Mouse (Mus musculus): Measurements from ENCODE around the gene Zfp385c. TPM values are rescaled to one million over a fixed set of nuclear protein-coding genes. Genes with fewer than 3 reads are reported as not detected.
"Not testable (repeated sequence)": the region's sequence is repeated elsewhere in the genome, so short reads cannot be mapped to it uniquely, and the experiment has no call there.

Gene Zfp385c
- polyA plus RNA-seq, 1 experiment, result 0.54 TPM

DNA sequence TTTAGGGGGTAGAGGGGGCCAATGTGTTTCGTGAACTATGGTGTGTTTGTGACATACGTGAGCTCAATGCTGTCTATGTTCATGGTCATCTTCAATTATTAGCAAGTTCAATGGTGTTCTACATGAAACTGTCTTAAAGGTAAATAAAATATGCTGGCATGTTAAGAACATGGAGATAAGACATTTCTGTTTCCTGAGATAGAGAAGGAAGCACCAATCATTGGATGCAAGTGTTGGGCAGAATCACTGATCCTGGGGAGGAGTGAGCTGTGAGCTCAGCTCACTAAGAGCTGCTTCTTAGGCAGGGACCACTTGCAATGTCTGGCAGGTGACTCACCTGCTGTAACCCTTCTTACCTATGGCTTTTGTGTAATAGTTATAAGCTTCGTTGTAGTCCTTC, 90.9 kb downstream of the Zfp385c start:
- no peak for DNase-seq (ENCODE audit: low spot score)

DNA sequence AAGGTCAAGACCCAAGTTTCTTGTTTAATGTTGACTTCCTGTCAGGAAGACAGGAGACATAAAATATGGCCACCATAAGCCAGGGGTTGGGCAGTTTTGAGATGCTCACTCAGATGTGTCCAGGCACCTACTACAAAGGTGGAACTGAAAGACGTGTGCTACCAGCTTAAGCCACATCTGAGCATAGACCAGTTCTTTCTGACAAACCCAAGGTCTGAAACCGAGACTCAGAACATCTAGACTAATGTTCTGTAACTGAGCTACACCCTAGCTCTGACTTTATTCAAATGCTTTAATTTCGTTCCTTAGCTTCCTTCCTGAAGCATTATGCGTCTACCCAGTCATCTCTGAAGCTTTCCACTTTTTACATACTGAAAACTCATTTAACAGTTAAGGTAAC, 94.2 kb downstream of the Zfp385c start:
- no peak for DNase-seq (ENCODE audit: low spot score)

DNA sequence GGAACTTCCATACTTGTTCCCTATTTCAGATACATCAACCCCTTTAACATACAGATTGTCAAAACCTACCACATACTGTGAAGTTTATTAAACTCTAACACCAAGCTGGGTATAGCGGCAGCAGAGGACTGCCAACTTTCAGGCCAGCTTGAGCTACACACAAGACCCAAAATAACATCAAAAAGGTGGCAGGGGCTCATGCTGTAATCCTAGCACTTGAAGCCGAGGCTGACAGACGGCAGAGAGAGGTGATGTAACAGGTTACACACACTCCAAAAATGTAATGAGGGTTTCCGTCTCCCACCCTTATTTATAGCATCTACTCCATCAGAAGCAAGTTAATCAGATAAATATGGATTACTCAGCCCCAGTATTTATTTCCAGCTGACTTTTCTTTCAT, 96.7 kb downstream of the Zfp385c start:
- no peak for DNase-seq (ENCODE audit: low spot score)

DNA sequence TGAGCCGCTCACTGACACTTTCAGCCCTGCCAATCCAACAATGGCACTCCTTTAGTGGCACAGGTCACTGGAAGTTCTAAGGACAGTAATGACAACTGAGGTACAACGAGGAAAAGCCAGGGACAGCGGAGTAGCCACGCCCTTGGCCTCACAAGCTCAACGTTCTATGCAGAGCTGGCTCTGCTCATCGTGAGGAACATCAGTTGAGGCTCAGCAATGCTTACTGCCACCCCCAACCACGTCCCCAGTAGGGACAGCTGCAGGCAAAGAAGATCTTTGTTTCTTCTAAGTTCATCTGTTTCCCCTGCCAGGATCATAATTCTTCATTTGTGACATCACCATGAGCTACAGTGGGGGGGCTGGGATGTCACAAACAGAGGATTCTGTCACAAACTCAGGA, 97.6 kb downstream of the Zfp385c start:
- DNase-seq (ENCODE audit: low spot score), result no peak

DNA sequence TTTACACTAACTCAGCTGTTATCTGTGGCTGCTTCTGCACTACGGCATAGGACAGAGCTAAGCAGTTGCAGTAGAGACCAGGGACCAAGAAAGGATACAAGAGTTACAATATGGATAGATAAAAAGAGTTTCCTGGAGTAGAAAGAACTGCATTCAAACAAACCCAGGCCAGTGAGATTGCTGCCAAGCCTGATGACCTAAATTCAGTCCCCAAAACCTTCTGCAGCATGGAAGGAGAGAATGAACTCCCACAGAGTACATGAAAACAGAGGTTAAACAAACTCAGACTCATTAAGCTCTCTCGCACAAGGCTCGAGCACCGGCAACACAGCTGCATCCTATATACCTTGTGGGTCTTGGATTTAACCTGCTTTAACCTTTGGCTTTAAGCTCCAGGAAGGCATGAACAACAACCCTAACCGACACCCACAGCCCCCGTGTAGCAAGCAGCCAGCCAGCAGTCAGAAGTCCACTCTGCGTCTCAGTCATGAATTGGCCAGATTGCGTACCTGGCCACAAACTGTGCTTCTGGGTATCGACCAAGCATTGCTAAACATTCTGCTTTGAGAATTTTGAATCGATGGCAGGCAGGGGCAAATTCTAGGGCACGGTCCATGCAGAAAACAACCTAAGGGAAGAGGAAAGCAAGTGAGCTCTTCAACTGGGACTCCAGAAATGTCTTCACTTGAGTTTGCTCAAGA, 99.8 kb downstream of the Zfp385c start:
- no peak for DNase-seq (ENCODE audit: low spot score)

DNA sequence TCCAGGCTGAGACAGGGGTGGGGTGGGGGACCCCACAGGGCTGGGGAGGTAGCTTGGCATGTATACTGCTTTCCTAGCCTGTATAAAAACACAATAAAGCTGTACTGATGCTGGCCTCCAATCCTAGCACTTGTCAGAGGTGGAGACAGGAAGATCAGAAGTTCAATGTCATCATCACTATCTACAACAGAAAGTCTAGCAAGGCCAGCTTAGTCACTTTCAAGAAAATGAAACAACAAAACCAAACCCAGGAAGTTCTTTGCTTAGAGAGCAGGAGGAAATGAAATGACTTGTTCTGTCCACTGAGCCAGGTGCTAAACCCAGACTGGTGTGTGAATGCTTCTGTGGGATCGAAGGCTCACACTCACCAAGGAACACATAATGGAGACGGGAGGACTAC, 103.8 kb downstream of the Zfp385c start:
- no peak for DNase-seq (ENCODE audit: low spot score)

DNA sequence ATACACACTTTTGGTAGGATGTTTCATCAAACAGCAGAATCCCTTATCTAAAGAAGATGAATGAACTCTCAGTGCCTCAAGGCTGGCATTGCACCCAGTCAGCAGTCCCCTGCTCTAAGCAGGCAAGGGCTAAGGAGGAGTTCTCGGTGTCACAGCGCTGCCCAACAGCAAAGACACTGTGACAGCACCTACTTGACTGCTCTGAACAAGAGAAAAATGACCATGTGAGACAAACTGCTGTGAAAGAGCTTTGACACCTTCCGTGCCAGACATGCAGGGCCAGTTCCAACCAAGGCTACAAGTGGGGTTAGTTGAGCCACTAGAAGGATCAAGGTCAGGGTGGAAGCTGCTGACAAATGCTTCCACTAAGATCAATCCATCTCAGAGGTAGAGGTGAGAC, 107.1 kb downstream of the Zfp385c start:
- no peak for DNase-seq (ENCODE audit: low spot score)

DNA sequence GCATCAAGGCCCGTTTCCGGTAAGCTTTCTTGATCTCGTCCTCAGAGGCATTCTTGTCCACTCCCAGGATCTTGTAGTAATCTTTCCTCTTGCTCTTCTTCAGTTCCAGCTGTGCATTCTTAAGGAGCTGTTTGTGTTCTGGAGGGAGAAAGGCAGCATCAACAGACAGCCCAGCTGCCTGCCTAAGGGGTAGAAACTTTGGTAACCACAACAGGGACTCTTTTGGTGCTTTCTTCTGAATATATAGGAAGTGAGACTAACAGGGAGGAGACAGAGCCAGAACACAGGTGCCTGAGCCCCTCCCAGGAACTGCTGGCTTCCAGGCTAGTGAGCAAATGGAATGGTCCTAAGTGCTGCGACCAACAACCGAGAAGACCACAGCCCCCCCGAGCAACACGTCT, 107.7 kb downstream of the Zfp385c start:
- no peak for DNase-seq (ENCODE audit: low spot score)

DNA sequence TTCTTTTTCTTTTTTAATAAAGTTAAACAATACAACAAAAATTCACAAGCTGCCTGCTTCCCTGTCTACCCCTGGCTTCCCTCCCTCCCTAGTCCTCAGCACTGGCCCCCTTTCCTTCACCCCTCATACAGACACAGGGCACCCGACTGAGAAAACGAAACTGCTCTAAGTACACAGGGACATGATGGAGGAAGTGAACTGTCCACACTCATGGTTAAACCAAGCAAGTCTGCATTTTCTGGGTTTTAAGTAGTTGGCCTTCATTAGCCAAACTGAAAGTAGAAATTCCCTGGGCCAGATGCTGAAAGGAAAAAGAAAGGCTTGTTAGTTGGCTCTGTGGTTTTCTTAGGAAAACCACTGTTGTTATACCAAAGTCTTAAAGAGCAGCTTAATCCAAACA, 109.4 kb downstream of the Zfp385c start:
- no peak for DNase-seq (ENCODE audit: low spot score)

DNA sequence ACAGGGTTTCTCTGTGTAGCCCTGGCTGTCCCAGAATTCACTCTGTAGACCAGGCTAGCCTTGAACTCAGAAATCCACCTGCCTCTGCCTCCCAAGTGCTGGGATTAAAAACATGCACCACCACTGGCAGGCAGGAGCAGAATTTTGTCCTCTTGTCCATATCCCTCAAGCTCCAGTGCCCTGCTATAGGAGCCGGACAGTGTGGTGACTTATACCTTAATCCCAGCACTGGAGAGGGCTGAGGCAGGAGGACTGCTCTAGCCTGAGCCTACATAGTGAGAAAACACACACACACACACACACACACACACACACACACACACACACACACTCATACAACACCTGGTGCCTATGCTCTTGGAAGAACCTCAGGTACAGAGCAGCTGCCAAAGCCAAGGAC, 109.8 kb downstream of the Zfp385c start:
- DNase-seq (ENCODE audit: low spot score), result not testable (repeated sequence)

DNA sequence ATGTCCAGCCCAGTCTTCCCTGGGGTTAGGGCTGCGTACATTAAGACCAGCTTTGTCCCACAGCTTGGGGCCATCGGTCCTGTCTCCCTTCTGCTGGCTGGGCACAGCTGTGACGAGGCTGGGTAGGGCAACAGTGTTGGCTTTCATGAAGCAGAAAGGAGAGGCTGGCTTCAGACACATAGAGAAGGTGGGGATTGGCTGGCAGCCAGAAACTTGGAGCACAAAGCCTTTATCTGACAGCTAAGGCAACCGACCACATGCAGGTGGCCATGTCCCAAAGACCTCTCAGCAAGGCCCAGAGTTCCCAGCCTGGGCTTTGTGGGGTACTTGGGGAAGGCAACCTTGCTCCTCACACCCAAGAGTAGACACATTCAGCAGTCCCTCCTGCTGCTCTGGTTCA, 110.5 kb downstream of the Zfp385c start:
- DNase-seq (ENCODE audit: low spot score), result no peak

DNA sequence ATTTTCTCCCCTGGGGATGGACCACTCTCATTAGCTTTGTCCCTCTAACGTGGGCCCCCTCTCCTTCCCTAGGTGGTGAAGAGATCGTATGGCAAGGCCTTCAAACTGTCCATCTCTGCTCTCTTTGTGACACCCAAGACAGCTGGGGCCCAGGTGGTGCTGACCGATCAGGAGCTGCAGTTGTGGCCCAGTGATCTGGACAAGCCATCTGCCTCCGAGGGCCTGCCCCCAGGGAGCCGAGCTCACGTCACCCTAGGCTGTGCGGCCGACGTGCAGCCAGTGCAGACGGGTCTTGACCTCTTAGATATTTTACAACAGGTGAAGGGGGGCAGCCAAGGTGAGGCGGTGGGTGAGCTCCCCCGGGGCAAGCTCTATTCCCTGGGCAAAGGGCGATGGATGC, 112.0 kb downstream of the Zfp385c start:
- DNase-seq (ENCODE audit: low spot score), result no peak

DNA sequence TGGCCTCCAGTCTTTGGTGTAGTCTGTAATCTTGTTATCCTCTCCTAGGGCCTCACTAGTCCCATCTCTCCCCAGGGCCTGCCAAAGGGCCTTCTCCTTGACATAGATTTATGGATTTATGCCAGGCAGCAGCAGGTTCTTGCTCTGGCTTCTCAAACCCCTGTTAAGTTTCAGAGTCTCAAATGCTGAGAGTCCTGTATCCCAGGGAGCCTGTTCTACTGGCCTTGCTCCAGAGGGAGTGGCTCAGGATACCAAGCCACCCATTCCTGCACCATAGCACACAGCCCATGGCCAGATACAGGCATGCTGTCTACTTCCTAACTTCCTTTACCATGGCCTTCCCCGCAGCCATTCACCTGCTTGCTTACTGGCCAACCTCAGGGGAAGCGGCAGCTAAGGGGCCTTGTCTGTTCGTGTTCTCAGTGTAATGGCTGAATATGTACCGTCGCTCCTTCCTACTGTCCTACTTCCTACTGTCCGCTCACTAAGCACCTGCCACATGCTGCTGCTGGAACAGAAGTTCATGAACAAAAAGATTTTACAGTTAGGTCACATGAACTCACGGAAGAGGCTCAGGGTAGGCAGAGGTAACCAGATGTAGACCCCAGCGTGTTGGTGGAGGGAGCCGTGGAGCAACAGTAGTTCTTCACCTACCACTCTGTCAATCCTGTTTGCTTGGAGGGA, 113.0 kb downstream of the Zfp385c start:
- DNase-seq (ENCODE audit: low spot score), result no peak

DNA sequence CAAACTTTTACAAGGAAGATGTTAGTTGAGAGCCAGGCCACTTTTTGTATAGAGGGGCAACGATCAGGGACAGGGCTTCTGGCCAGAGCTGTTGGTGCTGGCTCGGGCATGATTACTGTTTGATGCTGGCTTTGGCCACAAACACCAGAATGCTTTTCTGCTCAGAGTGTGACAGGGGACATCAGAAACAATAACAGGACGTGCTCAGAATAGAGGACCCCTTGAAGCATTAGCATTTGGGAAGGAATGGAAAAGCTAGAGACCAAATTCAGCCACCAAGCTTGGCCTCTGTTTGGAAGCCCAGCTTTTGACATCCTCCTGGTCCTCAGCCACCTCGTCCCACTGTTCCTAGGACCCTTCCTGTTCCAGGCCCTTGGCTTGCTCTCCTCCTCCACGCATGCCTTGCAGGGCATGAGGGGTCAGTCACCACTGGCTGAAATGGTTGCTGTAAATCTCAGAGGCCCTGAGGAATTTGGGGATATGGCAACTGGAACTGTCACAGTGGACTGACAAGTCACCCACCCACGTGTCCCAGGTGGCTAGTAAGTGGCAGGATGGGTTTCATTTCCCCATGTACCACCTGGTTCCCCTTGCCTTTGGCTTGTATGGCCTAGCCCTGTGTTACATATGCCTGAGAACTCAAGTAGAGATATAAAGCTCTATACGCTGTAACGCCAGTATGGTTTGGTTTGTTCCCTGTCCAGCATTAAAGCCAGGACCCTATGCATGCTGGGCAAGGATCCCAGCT, 114.2 kb downstream of the Zfp385c start:
- no peak for DNase-seq (ENCODE audit: low spot score)

Other genes starting within 250 kb of the Zfp385c start
- 12.2 and 13.2 TPM in 2 replicates for gene Klhl11, start 219.7 kb downstream of the Zfp385c start, polyA plus RNA-seq (2012; rRNA removed)
- gene Acly, start 164.5 kb downstream of the Zfp385c start, polyA plus RNA-seq (2012; rRNA removed), result 83.9 and 93.7 TPM in 2 replicates
- gene Ttc25, start 146.8 kb downstream of the Zfp385c start, polyA plus RNA-seq (2012; rRNA removed), result 0.26 and 0.60 TPM in 2 replicates
- 34.9 and 36.0 TPM in 2 replicates for gene Cnp, start 117.6 kb downstream of the Zfp385c start, polyA plus RNA-seq (2012; rRNA removed)
- gene Nkiras2, start 73.2 kb downstream of the Zfp385c start, polyA plus RNA-seq (2012; rRNA removed), result 54.8 and 55.4 TPM in 2 replicates
- gene Dnajc7, start 72.3 kb downstream of the Zfp385c start, polyA plus RNA-seq (2012; rRNA removed), result 118 and 123 TPM in 2 replicates
- 5.6 and 6.5 TPM in 2 replicates for gene Dhx58, start 11.8 kb upstream of the Zfp385c start, polyA plus RNA-seq (2012; rRNA removed)
- 28.4 and 30.5 TPM in 2 replicates for gene Kat2a, start 20.0 kb upstream of the Zfp385c start, polyA plus RNA-seq (2012; rRNA removed)
- gene Hspb9, start 21.4 kb upstream of the Zfp385c start, polyA plus RNA-seq (2012; rRNA removed), result 0.11 and 0.37 TPM in 2 replicates
- 148 and 160 TPM in 2 replicates for gene Rab5c, start 45.8 kb upstream of the Zfp385c start, polyA plus RNA-seq (2012; rRNA removed)
- 0.01 and 0.04 TPM in 2 replicates for gene Kcnh4, start 67.5 kb upstream of the Zfp385c start, polyA plus RNA-seq (2012; rRNA removed)
- gene Hcrt, start 70.5 kb upstream of the Zfp385c start, polyA plus RNA-seq (2012; rRNA removed), result 0.15 TPM in 1 of 2 replicates, not detected in the other
- gene Ghdc, start 78.5 kb upstream of the Zfp385c start, polyA plus RNA-seq (2012; rRNA removed), result 16.7 and 20.5 TPM in 2 replicates
- 18.1 and 21.5 TPM in 2 replicates for gene Stat5b, start 158.3 kb upstream of the Zfp385c start, polyA plus RNA-seq (2012; rRNA removed)
- 9.0 and 11.4 TPM in 2 replicates for gene Stat5a, start 166.9 kb upstream of the Zfp385c start, polyA plus RNA-seq (2012; rRNA removed)
- gene Stat3, start 247.1 kb upstream of the Zfp385c start, polyA plus RNA-seq (2012; rRNA removed), result 91.2 and 103 TPM in 2 replicates

Data from urinary bladder, adult 2 months (tissue).